Mouse (Mus musculus) liver, embryonic 12.5 days (tissue): Measurements from ENCODE around the gene Nxn. TPM values are rescaled to one million over a fixed set of nuclear protein-coding genes. Genes with fewer than 3 reads are reported as not detected.

Experiments
- ATAC-seq: fragments of 200-750 bp; cut with Nextera tagmentation; 2 replicates; pipeline ENCODE4 v1.8.0; 2017; ENCODE audit warnings: moderate number of reproducible peaks, mild to moderate bottlenecking, moderate library complexity
- H3K27ac ChIP-seq: fragments of 300-500 bp; sonication (generic); 2 replicates; pipeline ENCODE4 v1.5.1; 2016; ENCODE audit warnings: mild to moderate bottlenecking
- H3K27me3 ChIP-seq: fragments of 300-500 bp; sonication (generic); replicated peaks from 2 replicates; pipeline ENCODE4 v1.6.1; 2016; ENCODE audit warnings: mild to moderate bottlenecking, moderate library complexity
- H3K36me3 ChIP-seq: fragments of 300-500 bp; sonication (generic); 2 replicates; pipeline ENCODE4 v1.6.1; 2016; ENCODE audit warnings: mild to moderate bottlenecking, moderate library complexity
- H3K4me1 ChIP-seq: fragments of 300-500 bp; sonication (generic); 2 replicates; pipeline ENCODE4 v1.6.1; 2016
- H3K4me2 ChIP-seq: fragments of 300-500 bp; sonication (generic); 2 replicates; pipeline ENCODE4 v1.6.1; 2016; ENCODE audit warnings: mild to moderate bottlenecking, moderate library complexity
- H3K4me3 ChIP-seq: fragments of 300-500 bp; sonication (generic); 2 replicates; pipeline ENCODE4 v1.5.1; 2016; ENCODE audit warnings: mild to moderate bottlenecking, moderate library complexity
- H3K9ac ChIP-seq: fragments of 300-500 bp; sonication (generic); 2 replicates; pipeline ENCODE4 v1.6.1; 2016; ENCODE audit warnings: mild to moderate bottlenecking, moderate library complexity
- H3K9me3 ChIP-seq: fragments of 300-500 bp; sonication (generic); replicated peaks from 2 replicates; pipeline ENCODE4 v1.6.1; 2016; ENCODE audit warnings: mild to moderate bottlenecking, moderate library complexity
- WGBS: fragments of 180-500 bp; shearing (Covaris S2); methylation state at CpG from one replicate; pipeline ENCODE4 v1.1.7; 2016; ENCODE audit not compliant: insufficient replicate concordance; 5-methylcytosine and 5-hydroxymethylcytosine counted together
- polyA plus RNA-seq: library from polyadenylated mRNA; unstranded; fragments of >200 nt; fragmentation: Nextera tagmentation; extraction: Ambion mirVana; gene quantifications from 2 replicates; pipeline ENCODE4 v1.2.1, GENCODE M21; 2016

The Nxn gene
- polyA plus RNA-seq, 1 experiment from 2014 or later: 6.0 TPM

- Histone ChIP-seq H3K4me3 (no peak overlapping the region), H3K36me3 (no peaks in the 10 kb centered on the region), H3K27ac (no peak overlapping the region), H3K27me3 (0 out of 2 replicates have a peak, but pooled peaks cover 3% of the 10 kb centered on the region), H3K9me3 (no peaks in the 10 kb centered on the region), H3K9ac (no peak overlapping the region), H3K4me1 (peaks cover 17% of the 10 kb centered on the region), H3K4me2 (no peak overlapping the region)
- WGBS: 71% methylated on average over 2 of the region's 2 CpGs
- no peak for ATAC-seq
These were observed 72.9 kb downstream of the Nxn start for GRCm38 (mm10) chr11:76326051-76326450.

GRCm38 (mm10) chr11:76324801-76325200, 74.1 kb downstream of the Nxn start:
- Histone ChIP-seq H3K4me3 (no peak overlapping the region), H3K36me3 (no peaks in the 10 kb centered on the region), H3K27ac (no peak overlapping the region), H3K4me1 (peaks cover 17% of the 10 kb centered on the region), H3K9me3 (no peaks in the 10 kb centered on the region), H3K4me2 (no peak overlapping the region), H3K27me3 (0 out of 2 replicates have a peak, but pooled peaks cover 3% of the 10 kb centered on the region), H3K9ac (no peak overlapping the region)
- ATAC-seq: no peak
- 74% methylated on average over 9 of the region's 9 CpGs for WGBS

GRCm38 (mm10) chr11:76324207-76324606, 74.7 kb downstream of the Nxn start:
- no peaks in the 10 kb centered on the region for H3K36me3 ChIP-seq
- no peak for ATAC-seq
- no peak overlapping the region for H3K27ac ChIP-seq
- 0 out of 2 replicates have a peak, but pooled peaks cover 3% of the 10 kb centered on the region for H3K27me3 ChIP-seq
- no peaks in the 10 kb centered on the region for H3K9me3 ChIP-seq
- no peak overlapping the region for H3K4me2 ChIP-seq
- WGBS: 61% methylated on average over 9 of the region's 9 CpGs
- no peak overlapping the region for H3K4me3 ChIP-seq
- peaks cover 17% of the 10 kb centered on the region for H3K4me1 ChIP-seq
- H3K9ac ChIP-seq: no peak overlapping the region

- Histone ChIP-seq H3K4me1 (peaks cover 7% of the 10 kb centered on the region; the same call in 1 of the 2 replicates), H3K4me2 (no peak overlapping the region), H3K36me3 (no peaks in the 10 kb centered on the region), H3K27ac (no peak overlapping the region), H3K9me3 (no peaks in the 10 kb centered on the region), H3K4me3 (no peak overlapping the region), H3K9ac (no peak overlapping the region), H3K27me3 (0 out of 2 replicates have a peak, but pooled peaks cover 3% of the 10 kb centered on the region)
- ATAC-seq: no peak
- WGBS: 57% methylated on average over 5 of the region's 5 CpGs
These were observed 76.0 kb downstream of the Nxn start for GRCm38 (mm10) chr11:76322939-76323338.

- no peak for ATAC-seq
These were observed 76.9 kb downstream of the Nxn start for GRCm38 (mm10) chr11:76322081-76322480.

GRCm38 (mm10) chr11:76320475-76320874, 78.5 kb downstream of the Nxn start:
- Histone ChIP-seq H3K9me3 (no peaks in the 10 kb centered on the region), H3K4me2 (no peak overlapping the region), H3K27me3 (0 out of 2 replicates have a peak, but pooled peaks cover 1% of the 10 kb centered on the region), H3K4me3 (no peak overlapping the region), H3K4me1 (0 out of 2 replicates have a peak, but pooled peaks cover 3% of the 10 kb centered on the region), H3K27ac (no peak overlapping the region), H3K36me3 (no peaks in the 10 kb centered on the region), H3K9ac (no peak overlapping the region)
- WGBS: 86% methylated on average over 9 of the region's 9 CpGs
- no peak for ATAC-seq

More at GRCm38 (mm10) chr11:76322081-76322480, 76.9 kb downstream of the Nxn start:
- 58% methylated on average over 1 of the region's 1 CpGs for WGBS
- Histone ChIP-seq H3K4me1 (0 out of 2 replicates have a peak, but pooled peaks cover 3% of the 10 kb centered on the region), H3K9me3 (no peaks in the 10 kb centered on the region), H3K4me2 (no peak overlapping the region), H3K36me3 (no peaks in the 10 kb centered on the region), H3K9ac (no peak overlapping the region), H3K27ac (no peak overlapping the region), H3K27me3 (0 out of 2 replicates have a peak, but pooled peaks cover 3% of the 10 kb centered on the region), H3K4me3 (no peak overlapping the region)

- Histone ChIP-seq H3K9ac (no peak overlapping the region), H3K36me3 (no peaks in the 10 kb centered on the region), H3K4me2 (no peak overlapping the region), H3K27ac (no peak overlapping the region), H3K4me3 (no peak overlapping the region), H3K4me1 (0 out of 2 replicates have a peak, but pooled peaks cover 3% of the 10 kb centered on the region), H3K9me3 (no peaks in the 10 kb centered on the region), H3K27me3 (no peaks in the 10 kb centered on the region)
- WGBS: 56% methylated on average over 9 of the region's 9 CpGs
- no peak for ATAC-seq
These were observed 79.1 kb downstream of the Nxn start for GRCm38 (mm10) chr11:76319714-76320435.

GRCm38 (mm10) chr11:76317904-76318303, 81.0 kb downstream of the Nxn start:
- 50% methylated on average over 2 of the region's 2 CpGs for WGBS
- Histone ChIP-seq H3K27me3 (no peaks in the 10 kb centered on the region), H3K4me3 (no peak overlapping the region), H3K9ac (no peak overlapping the region), H3K9me3 (no peaks in the 10 kb centered on the region), H3K36me3 (no peaks in the 10 kb centered on the region), H3K27ac (no peak overlapping the region), H3K4me1 (0 out of 2 replicates have a peak, but pooled peaks cover 3% of the 10 kb centered on the region), H3K4me2 (no peak overlapping the region)
- no peak for ATAC-seq

- H3K9ac ChIP-seq: no peak overlapping the region
- H3K4me3 ChIP-seq: no peak overlapping the region
- H3K27me3 ChIP-seq: no peaks in the 10 kb centered on the region
- H3K36me3 ChIP-seq: no peaks in the 10 kb centered on the region
- no peaks in the 10 kb centered on the region for H3K4me1 ChIP-seq
- H3K9me3 ChIP-seq: no peaks in the 10 kb centered on the region
- no peak overlapping the region for H3K4me2 ChIP-seq
- WGBS: 45% methylated on average over 5 of the region's 5 CpGs
- H3K27ac ChIP-seq: no peak overlapping the region
- no peak for ATAC-seq
These were observed 83.0 kb downstream of the Nxn start for GRCm38 (mm10) chr11:76315785-76316444.

- Histone ChIP-seq H3K27me3 (no peaks in the 10 kb centered on the region), H3K4me3 (no peak overlapping the region), H3K36me3 (no peaks in the 10 kb centered on the region), H3K9ac (no peak overlapping the region), H3K4me2 (no peak overlapping the region), H3K9me3 (no peaks in the 10 kb centered on the region), H3K4me1 (no peaks in the 10 kb centered on the region), H3K27ac (no peak overlapping the region)
- ATAC-seq: no peak
- 44% methylated on average over 4 of the region's 4 CpGs for WGBS
These were observed 84.2 kb downstream of the Nxn start for GRCm38 (mm10) chr11:76314741-76315140.

- Histone ChIP-seq H3K27me3 (no peaks in the 10 kb centered on the region), H3K4me3 (no peak overlapping the region), H3K27ac (no peak overlapping the region), H3K9me3 (no peaks in the 10 kb centered on the region), H3K4me2 (no peak overlapping the region), H3K36me3 (no peaks in the 10 kb centered on the region), H3K4me1 (no peaks in the 10 kb centered on the region), H3K9ac (no peak overlapping the region)
- WGBS: 61% methylated on average over 6 of the region's 6 CpGs
- ATAC-seq: no peak
These were observed 84.8 kb downstream of the Nxn start for GRCm38 (mm10) chr11:76314140-76314539.

- WGBS: 46% methylated on average over 4 of the region's 4 CpGs
- ATAC-seq: no peak
- no peak overlapping the region for H3K27ac ChIP-seq
- H3K4me2 ChIP-seq: no peak overlapping the region
- no peak overlapping the region for H3K9ac ChIP-seq
- H3K36me3 ChIP-seq: no peaks in the 10 kb centered on the region
- H3K27me3 ChIP-seq: no peaks in the 10 kb centered on the region
- no peaks in the 10 kb centered on the region for H3K4me1 ChIP-seq
- no peak overlapping the region for H3K4me3 ChIP-seq
- H3K9me3 ChIP-seq: no peaks in the 10 kb centered on the region
These were observed 86.1 kb downstream of the Nxn start for GRCm38 (mm10) chr11:76312805-76313204.
